Mouse (Mus musculus) thymus, adult 2 months (tissue): ENCODE results near the gene Slc25a38.

Source experiments
- CTCF ChIP-seq: fragments of 200-500 bp; IDR thresholded peaks from 2 replicates; pipeline ENCODE4 v1.5.1; 2012; ENCODE audit warnings: mild to moderate bottlenecking, control low read depth, low read length, moderate library complexity, borderline replicate concordance; ENCODE audit not compliant: control insufficient read depth, poor library complexity, insufficient read depth; ENCODE audit errors: extremely low read depth
- POLR2A ChIP-seq: fragments of 200-500 bp; IDR thresholded peaks from 2 replicates; pipeline ENCODE4 v1.6.1; 2012; ENCODE audit warnings: mild to moderate bottlenecking, low read length, control low read depth, moderate library complexity; ENCODE audit not compliant: control insufficient read depth, poor library complexity, insufficient read depth; ENCODE audit errors: extremely low read depth

DNA sequence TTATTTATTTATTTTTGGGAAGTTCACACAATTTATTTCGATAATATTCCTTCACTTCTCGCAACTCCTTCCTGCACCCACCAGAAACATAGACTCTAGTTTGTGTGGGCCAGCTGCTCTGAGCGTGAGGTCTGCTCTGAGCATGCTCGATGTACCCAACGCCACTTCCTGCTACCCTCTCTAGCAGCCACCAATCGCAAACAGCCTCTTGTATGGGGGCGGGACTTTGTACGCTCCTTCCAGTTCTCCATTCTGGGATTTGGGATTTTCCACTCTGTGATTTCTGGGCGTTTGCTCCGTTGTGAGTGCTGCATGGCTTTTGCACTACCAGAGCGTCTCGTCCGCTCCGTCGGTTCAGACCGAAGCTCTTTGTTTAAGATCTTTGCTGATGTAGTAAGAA is 53.7 kb downstream of the Slc25a38 start:
- TF ChIP-seq CTCF (no peak), POLR2A (no peak)
